Mouse (Mus musculus): ENCODE results near the gene Stx1b. TPM values are rescaled to one million over a fixed set of nuclear protein-coding genes. Genes with fewer than 3 reads are reported as not detected.

The Stx1b gene
- 4.7 and 4.9 TPM in 2 replicates for polyA plus RNA-seq (2014; fragmentation: Nextera tagmentation; extraction: Ambion mirVana)

GRCm38 (mm10) chr7:127824176-127824871, at the start of gene Stx1b, which contains the start of gene Stx4a:
Gene Stx1b, minus strand, starts transcription at chr7:127824549.
Gene Stx4a, plus strand, starts transcription at chr7:127824294.
- peak; percentile 76 for DNase-seq (ENCODE audit: low spot score)
- Histone ChIP-seq H3K27me3 (ENCODE audit: control insufficient read depth, insufficient read depth, low read length) (no peaks in the 10 kb centered on the region), H3K4me2 (ENCODE audit: low read depth, low read length) (peak within 1 kb of the TSS; percentile 82), H3K9me3 (replicated peaks; ENCODE audit: control insufficient read depth, low read length) (no peaks in the 10 kb centered on the region), H3K4me1 (ENCODE audit: control insufficient read depth, insufficient read depth, low read length) (no peaks in the 10 kb centered on the region), H3K27ac (replicated peaks; ENCODE audit: low read depth, low read length) (peak within 1 kb of the TSS; percentile 35; the same call in 1 of the 2 replicates), H3K4me3 (ENCODE audit: low read depth, low read length) (peak within 1 kb of the TSS; percentile 73), H3K36me3 (replicated peaks; ENCODE audit: control insufficient read depth, insufficient read depth, low read depth, low read length) (no peaks in the 10 kb centered on the region), H3K9ac (replicated peaks; ENCODE audit: low read length) (peak within 1 kb of the TSS; percentile 83)
- peak; percentile 81 for ATAC-seq (replicated peaks; ENCODE audit: insufficient number of reproducible peaks, low FRiP score, low TSS enrichment, low read depth)
- 3% methylated on average over 32 of the region's 38 CpGs for WGBS

GRCm38 (mm10) chr7:127870136-127870821, 45.9 kb upstream of the Stx1b start:
- no peaks in the 10 kb centered on the region for H3K4me1 ChIP-seq (ENCODE audit: control insufficient read depth, insufficient read depth, low read length)
- H3K9ac ChIP-seq (replicated peaks; ENCODE audit: low read length): no peak overlapping the region
- no peaks in the 10 kb centered on the region for H3K27me3 ChIP-seq (ENCODE audit: control insufficient read depth, insufficient read depth, low read length)
- peaks cover 16% of the 10 kb centered on the region for H3K36me3 ChIP-seq (replicated peaks; ENCODE audit: control insufficient read depth, insufficient read depth, low read depth, low read length)
- no peak overlapping the region for H3K27ac ChIP-seq (replicated peaks; ENCODE audit: low read depth, low read length)
- DNase-seq (ENCODE audit: low spot score) (no peak), ATAC-seq (replicated peaks; ENCODE audit: insufficient number of reproducible peaks, low FRiP score, low TSS enrichment, low read depth) (no peak)
- no peaks in the 10 kb centered on the region for H3K9me3 ChIP-seq (replicated peaks; ENCODE audit: control insufficient read depth, low read length)
- no peak overlapping the region for H3K4me3 ChIP-seq (ENCODE audit: low read depth, low read length)
- H3K4me2 ChIP-seq (ENCODE audit: low read depth, low read length): no peak overlapping the region
- WGBS: 84% methylated on average over 5 of the region's 5 CpGs

- peaks cover 16% of the 10 kb centered on the region for H3K36me3 ChIP-seq (replicated peaks; ENCODE audit: control insufficient read depth, insufficient read depth, low read depth, low read length)
- H3K27ac ChIP-seq (replicated peaks; ENCODE audit: low read depth, low read length): no peak overlapping the region
- H3K9ac ChIP-seq (replicated peaks; ENCODE audit: low read length): no peak overlapping the region
- no peak for DNase-seq (ENCODE audit: low spot score)
- no peaks in the 10 kb centered on the region for H3K9me3 ChIP-seq (replicated peaks; ENCODE audit: control insufficient read depth, low read length)
- WGBS: 89% methylated on average over 3 of the region's 3 CpGs
- no peaks in the 10 kb centered on the region for H3K4me1 ChIP-seq (ENCODE audit: control insufficient read depth, insufficient read depth, low read length)
- no peak overlapping the region for H3K4me3 ChIP-seq (ENCODE audit: low read depth, low read length)
- no peak overlapping the region for H3K4me2 ChIP-seq (ENCODE audit: low read depth, low read length)
- no peaks in the 10 kb centered on the region for H3K27me3 ChIP-seq (ENCODE audit: control insufficient read depth, insufficient read depth, low read length)
- no peak for ATAC-seq (replicated peaks; ENCODE audit: insufficient number of reproducible peaks, low FRiP score, low TSS enrichment, low read depth)
These were observed 44.9 kb upstream of the Stx1b start for GRCm38 (mm10) chr7:127869149-127869810.

GRCm38 (mm10) chr7:127867641-127868040, 43.3 kb upstream of the Stx1b start:
- Histone ChIP-seq H3K4me2 (ENCODE audit: low read depth, low read length) (no peak overlapping the region), H3K9me3 (replicated peaks; ENCODE audit: control insufficient read depth, low read length) (no peaks in the 10 kb centered on the region), H3K36me3 (replicated peaks; ENCODE audit: control insufficient read depth, insufficient read depth, low read depth, low read length) (peaks cover 16% of the 10 kb centered on the region), H3K27me3 (ENCODE audit: control insufficient read depth, insufficient read depth, low read length) (no peaks in the 10 kb centered on the region), H3K27ac (replicated peaks; ENCODE audit: low read depth, low read length) (no peak overlapping the region), H3K9ac (replicated peaks; ENCODE audit: low read length) (no peak overlapping the region), H3K4me1 (ENCODE audit: control insufficient read depth, insufficient read depth, low read length) (no peaks in the 10 kb centered on the region), H3K4me3 (ENCODE audit: low read depth, low read length) (no peak overlapping the region)
- no peak for ATAC-seq (replicated peaks; ENCODE audit: insufficient number of reproducible peaks, low FRiP score, low TSS enrichment, low read depth)
- WGBS: 95% methylated on average over 18 of the region's 18 CpGs
- DNase-seq (ENCODE audit: low spot score): no peak

GRCm38 (mm10) chr7:127866434-127866833, 42.1 kb upstream of the Stx1b start:
- Histone ChIP-seq H3K9me3 (replicated peaks; ENCODE audit: control insufficient read depth, low read length) (no peaks in the 10 kb centered on the region), H3K27me3 (ENCODE audit: control insufficient read depth, insufficient read depth, low read length) (no peaks in the 10 kb centered on the region), H3K36me3 (replicated peaks; ENCODE audit: control insufficient read depth, insufficient read depth, low read depth, low read length) (peaks cover 16% of the 10 kb centered on the region), H3K9ac (replicated peaks; ENCODE audit: low read length) (no peak overlapping the region), H3K4me3 (ENCODE audit: low read depth, low read length) (no peak overlapping the region), H3K27ac (replicated peaks; ENCODE audit: low read depth, low read length) (no peak overlapping the region), H3K4me2 (ENCODE audit: low read depth, low read length) (no peak overlapping the region), H3K4me1 (ENCODE audit: control insufficient read depth, insufficient read depth, low read length) (no peaks in the 10 kb centered on the region)
- DNase-seq (ENCODE audit: low spot score) (no peak), ATAC-seq (replicated peaks; ENCODE audit: insufficient number of reproducible peaks, low FRiP score, low TSS enrichment, low read depth) (no peak)
- WGBS: 92% methylated on average over 12 of the region's 12 CpGs

GRCm38 (mm10) chr7:127858258-127858657, 33.9 kb upstream of the Stx1b start:
- no peak overlapping the region for H3K4me2 ChIP-seq (ENCODE audit: low read depth, low read length)
- H3K9me3 ChIP-seq (replicated peaks; ENCODE audit: control insufficient read depth, low read length): no peaks in the 10 kb centered on the region
- no peaks in the 10 kb centered on the region for H3K36me3 ChIP-seq (replicated peaks; ENCODE audit: control insufficient read depth, insufficient read depth, low read depth, low read length)
- 90% methylated on average over 6 of the region's 6 CpGs for WGBS
- H3K4me3 ChIP-seq (ENCODE audit: low read depth, low read length): no peak overlapping the region
- ATAC-seq (replicated peaks; ENCODE audit: insufficient number of reproducible peaks, low FRiP score, low TSS enrichment, low read depth) (no peak), DNase-seq (ENCODE audit: low spot score) (no peak)
- H3K4me1 ChIP-seq (ENCODE audit: control insufficient read depth, insufficient read depth, low read length): no peaks in the 10 kb centered on the region
- H3K9ac ChIP-seq (replicated peaks; ENCODE audit: low read length): no peak overlapping the region
- H3K27ac ChIP-seq (replicated peaks; ENCODE audit: low read depth, low read length): no peak overlapping the region
- no peaks in the 10 kb centered on the region for H3K27me3 ChIP-seq (ENCODE audit: control insufficient read depth, insufficient read depth, low read length)

GRCm38 (mm10) chr7:127850906-127851305, 26.6 kb upstream of the Stx1b start:
- Histone ChIP-seq H3K4me3 (ENCODE audit: low read depth, low read length) (no peak overlapping the region), H3K4me2 (ENCODE audit: low read depth, low read length) (no peak overlapping the region), H3K9me3 (replicated peaks; ENCODE audit: control insufficient read depth, low read length) (no peaks in the 10 kb centered on the region), H3K27me3 (ENCODE audit: control insufficient read depth, insufficient read depth, low read length) (no peaks in the 10 kb centered on the region), H3K27ac (replicated peaks; ENCODE audit: low read depth, low read length) (no peak overlapping the region), H3K4me1 (ENCODE audit: control insufficient read depth, insufficient read depth, low read length) (no peaks in the 10 kb centered on the region), H3K9ac (replicated peaks; ENCODE audit: low read length) (no peak overlapping the region), H3K36me3 (replicated peaks; ENCODE audit: control insufficient read depth, insufficient read depth, low read depth, low read length) (no peaks in the 10 kb centered on the region)
- WGBS: 63% methylated on average over 5 of the region's 5 CpGs
- no peak for DNase-seq (ENCODE audit: low spot score)
- ATAC-seq (replicated peaks; ENCODE audit: insufficient number of reproducible peaks, low FRiP score, low TSS enrichment, low read depth): no peak

Data from embryonic facial prominence, embryonic 11.5 days (tissue).